Mouse (Mus musculus) megakaryocyte progenitor cell, adult 5-6 weeks (primary cell): Measurements from ENCODE around the gene Cfap77. TPM values are rescaled to one million over a fixed set of nuclear protein-coding genes. Genes with fewer than 3 reads are reported as not detected.
A peak's percentile ranks its signal among the peaks of the same experiment; 100 is the strongest.

ENCODE experiments used
- ATAC-seq: replicated peaks from 2 replicates; pipeline ENCODE4 v1.8.0; 2016; ENCODE audit warnings: mild to moderate bottlenecking, moderate TSS enrichment, inconsistent platforms; ENCODE audit not compliant: poor library complexity
- total RNA-seq, 2 experiments: library from RNA; stranded (forward) in 1 of 2; stranded (reverse) in 1 of 2; fragments of 157-497, 149-512 nt in 1 of 2; fragments of 200-1000 nt in 1 of 2; gene quantifications; 2 replicates each; pipeline versions ENCODE4 v1.2.3 to v1.2.4; 2015 to 2017

The Cfap77 gene
- total RNA-seq, 2 experiments from 2014 or later, result 0.17 TPM; not detected in 1

GRCm38 (mm10) chr2:29004037-29004436 lies 50.8 kb downstream of the Cfap77 start:
- ATAC-seq, result 0 out of 2 replicates have a peak, but pooled peaks have one; percentile 31

GRCm38 (mm10) chr2:28998246-28998645 lies 56.6 kb downstream of the Cfap77 start:
- no peak for ATAC-seq

- no peak for ATAC-seq
These were observed 57.6 kb downstream of the Cfap77 start for GRCm38 (mm10) chr2:28997161-28997834.

- no peak for ATAC-seq
These were observed 59.4 kb downstream of the Cfap77 start for GRCm38 (mm10) chr2:28995436-28995835.

DNA sequence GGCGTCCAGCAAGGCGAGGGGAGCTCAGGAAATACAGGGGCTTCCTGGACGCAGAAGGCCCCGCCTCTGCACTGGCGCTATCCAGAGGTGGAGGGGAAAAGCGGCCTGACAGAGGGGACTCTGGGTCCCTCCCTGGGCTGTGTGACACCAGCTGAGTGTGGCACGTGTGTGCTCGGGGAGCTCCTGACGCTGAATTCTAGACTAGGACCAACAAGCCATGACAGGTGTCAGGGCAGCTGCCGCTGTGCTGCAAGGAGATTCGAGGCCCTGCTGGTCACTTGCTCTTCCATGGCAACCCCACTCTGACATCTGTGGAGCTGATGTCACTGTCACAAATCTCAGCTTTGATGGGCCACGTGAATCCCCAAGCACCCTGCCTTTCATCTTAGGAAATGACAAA lies 60.9 kb downstream of the Cfap77 start:
- no peak for ATAC-seq

- no peak for ATAC-seq
These were observed 66.1 kb downstream of the Cfap77 start for GRCm38 (mm10) chr2:28988781-28989180.

GRCm38 (mm10) chr2:28980080-28980910 lies 74.6 kb downstream of the Cfap77 start:
- no peak for ATAC-seq

DNA sequence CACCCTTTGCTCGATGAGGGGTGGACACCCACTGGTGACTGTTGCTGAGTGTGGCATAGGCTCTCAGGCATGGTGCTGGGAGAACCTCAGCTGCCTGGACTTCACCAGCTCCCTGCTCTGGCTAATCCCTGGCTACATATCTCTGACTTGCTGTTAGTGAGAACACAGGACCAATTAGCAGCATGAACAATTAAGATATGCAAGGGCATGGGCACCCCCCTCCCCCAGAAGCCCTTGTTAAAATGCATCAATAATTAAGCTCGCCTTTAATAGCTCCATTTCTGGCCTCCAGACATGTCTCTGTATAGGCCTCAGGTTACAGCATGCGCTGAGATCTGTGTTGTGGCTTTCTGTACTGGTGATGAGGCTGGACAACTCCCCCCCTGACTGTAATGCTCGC lies 76.4 kb downstream of the Cfap77 start:
- ATAC-seq, result no peak

DNA sequence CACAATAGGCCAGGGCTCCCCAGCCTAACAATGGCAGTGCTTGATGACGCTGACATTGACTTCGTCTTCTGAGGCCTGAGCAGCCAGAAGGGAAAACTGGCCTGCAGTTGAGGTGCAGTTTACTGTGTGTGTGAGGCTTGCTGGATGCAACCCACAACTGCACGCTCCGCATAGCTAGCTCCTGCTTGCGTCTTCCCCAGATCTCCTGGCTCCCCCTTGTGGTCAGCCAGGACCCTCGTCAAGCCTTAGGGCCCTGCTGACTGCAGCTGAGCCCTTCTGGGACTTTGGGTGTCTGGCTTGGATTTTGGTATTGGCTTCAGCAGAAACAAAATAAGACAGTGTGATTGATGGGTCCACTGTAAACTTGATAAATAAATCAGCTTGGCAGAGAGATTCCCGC lies 78.2 kb downstream of the Cfap77 start:
- peak; percentile 72 for ATAC-seq

DNA sequence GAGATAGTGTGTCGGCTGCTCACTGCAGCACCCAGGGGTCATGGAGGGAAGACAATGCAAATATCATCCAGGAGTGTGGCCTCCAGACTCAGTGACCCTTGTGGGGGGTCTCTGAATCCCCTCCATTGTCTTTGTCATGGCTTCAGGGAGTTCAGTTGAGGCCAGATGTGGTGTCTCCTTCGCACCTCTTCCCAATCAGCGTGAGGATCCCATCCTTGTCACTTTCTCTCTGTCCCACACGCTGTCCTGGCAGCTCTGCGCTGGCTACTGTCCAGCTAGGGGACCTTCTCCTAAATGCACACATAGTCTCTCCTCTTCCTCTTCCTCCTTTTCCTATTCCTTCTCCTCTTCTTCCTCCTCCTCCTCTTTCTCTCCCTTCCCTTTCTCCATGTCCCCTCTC lies 79.3 kb downstream of the Cfap77 start:
- ATAC-seq, result no peak

DNA sequence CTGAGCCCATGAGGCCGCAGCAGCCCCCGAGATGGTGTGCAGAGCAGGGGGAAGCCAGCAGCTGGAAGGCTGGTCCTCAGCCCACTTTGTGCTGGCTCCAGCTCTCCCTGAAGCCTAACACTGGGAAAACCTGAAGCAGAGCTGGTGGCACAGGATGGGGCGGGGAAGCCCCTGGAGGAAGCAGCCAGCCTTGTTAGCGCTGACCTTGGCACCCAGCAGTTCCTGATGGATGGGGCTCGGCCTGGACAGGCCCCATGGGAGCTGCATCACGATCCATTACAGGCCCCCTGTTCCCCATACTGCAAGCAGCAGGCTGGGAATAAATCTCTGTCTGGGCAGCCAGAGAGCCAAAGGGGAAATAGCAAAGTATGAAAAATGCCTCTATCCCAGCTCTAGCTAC lies 80.3 kb downstream of the Cfap77 start:
- no peak for ATAC-seq

DNA sequence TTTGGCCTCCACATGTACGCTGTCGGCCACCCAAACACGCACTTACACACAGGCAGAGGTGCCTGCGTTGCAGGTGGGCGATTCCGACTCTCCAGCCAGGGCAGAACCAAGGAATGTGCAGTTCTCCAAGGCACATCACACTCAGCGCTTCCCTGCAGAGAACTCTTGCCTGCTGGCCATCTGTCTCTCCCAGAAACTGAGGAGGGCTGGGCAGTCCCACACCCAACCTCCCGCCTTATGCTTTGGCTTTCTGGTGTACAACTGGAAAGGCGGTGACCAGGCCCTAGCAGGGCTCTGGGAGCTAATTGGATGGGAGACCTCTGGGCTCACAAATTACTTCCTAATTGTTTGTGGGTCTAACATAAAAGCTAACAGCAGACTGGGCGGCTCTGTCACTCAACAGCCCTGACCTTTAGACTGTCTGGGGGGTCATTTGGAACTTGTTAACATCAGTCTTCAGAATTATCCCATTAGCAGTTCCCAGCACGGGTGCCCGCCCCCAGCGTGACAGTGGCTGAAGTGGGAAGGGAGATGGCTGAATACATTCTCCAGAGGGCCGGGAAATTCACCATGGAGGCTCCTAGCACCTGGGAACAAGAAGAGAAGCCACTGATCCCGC lies 80.9 kb downstream of the Cfap77 start:
- no peak for ATAC-seq

GRCm38 (mm10) chr2:28970424-28970823 lies 84.4 kb downstream of the Cfap77 start:
- ATAC-seq, result no peak

- no peak for ATAC-seq
These were observed 86.6 kb downstream of the Cfap77 start for GRCm38 (mm10) chr2:28968278-28968677.

- ATAC-seq, result no peak
These were observed 88.6 kb downstream of the Cfap77 start for GRCm38 (mm10) chr2:28966151-28966795.

DNA sequence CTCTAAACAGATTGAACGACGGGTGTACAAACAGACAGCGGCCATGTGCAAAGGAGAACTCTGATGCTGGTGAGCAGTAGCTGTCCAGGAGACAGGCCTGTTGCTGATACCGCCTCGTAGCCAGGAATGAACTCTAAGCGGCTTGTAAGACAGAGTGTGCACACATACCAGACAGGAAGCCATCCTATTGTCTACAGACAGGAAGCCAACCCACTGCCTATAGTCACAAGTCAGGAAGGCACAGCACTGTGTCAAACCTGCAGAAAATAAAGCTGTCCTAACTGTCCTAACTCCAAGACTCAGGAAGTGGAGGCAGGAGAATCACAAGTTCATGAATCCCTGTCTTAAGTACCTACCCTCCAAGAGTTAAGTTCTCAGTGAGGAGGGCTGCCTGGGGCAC lies 91.3 kb downstream of the Cfap77 start:
- no peak for ATAC-seq

DNA sequence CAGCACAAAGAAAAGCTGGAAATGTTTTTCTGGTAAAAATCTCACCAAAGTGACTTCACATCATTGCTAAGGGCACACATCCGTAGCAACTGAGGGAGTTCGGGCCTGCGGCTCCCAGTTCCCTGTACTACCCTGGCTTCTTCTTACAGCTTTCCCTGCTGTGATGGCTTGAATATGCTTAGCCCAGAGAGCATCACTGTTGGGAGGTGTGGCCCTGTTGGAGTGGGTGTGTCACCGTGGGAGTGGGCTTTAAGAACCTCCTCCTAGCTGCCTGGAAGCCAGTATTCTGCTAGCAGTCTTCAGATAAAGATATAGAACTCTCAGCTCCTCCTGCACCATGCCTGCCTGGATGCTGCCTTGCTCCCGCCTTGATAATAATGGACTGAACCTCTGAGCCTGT lies 93.2 kb downstream of the Cfap77 start:
- ATAC-seq, result no peak

- ATAC-seq, result no peak
These were observed 93.8 kb downstream of the Cfap77 start for GRCm38 (mm10) chr2:28961024-28961585.

- ATAC-seq, result no peak
These were observed 98.0 kb downstream of the Cfap77 start for GRCm38 (mm10) chr2:28956874-28957273.

DNA sequence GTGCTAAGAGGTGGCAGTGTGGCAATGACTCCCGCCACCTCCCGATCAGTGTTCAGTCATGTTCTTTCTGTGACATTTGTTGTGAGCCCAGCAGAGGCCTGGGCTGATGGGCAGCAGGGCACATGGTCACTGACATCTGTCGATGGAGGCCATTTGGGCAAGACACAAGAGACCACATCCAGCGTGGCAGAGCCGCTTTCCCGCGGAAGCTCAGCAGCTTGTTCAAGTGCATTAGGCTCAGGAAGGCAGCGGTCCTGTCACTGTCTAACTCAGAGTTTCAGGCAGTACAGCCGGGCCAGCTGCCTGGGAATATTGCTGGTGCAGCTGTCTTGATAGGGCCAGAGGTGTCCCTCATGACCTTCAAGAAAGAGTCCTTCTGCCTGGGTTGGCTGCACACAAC lies 100.3 kb downstream of the Cfap77 start:
- ATAC-seq, result no peak

GRCm38 (mm10) chr2:28952981-28953380 lies 101.9 kb downstream of the Cfap77 start:
- no peak for ATAC-seq
